Mouse (Mus musculus) kidney, adult 11 months (tissue): ENCODE measurements at regions not wholly inside any gene's neighbourhood (a gene's known extent, or its start where the extent isn't known, plus 50 kb on each side); places are given as distances from the start of the nearest gene placed in this dataset.

ENCODE experiments used
- DNase-seq: peaks from one replicate; pipeline ENCODE4 v3.0.0; 2022

DNA sequence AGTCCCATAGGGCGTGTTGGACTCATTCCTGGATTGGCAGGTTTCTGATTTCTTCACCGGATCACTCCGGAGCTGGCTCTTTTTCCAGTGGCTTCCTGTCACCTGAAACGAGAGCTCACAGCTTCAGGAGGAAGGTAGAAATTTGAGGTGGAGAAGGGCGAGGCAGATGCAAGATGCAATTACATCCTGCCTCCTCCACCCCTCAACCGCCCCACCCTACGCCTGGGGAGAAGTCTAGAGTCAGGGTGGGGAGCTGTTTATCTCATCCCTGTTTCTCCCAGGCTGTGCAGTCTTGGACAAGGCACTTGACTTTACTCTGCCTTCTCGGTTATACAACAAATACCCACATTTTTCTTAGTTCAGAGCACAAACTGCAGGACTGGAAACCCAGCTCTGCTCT, 302.8 kb upstream of the Klf3 start:
- no peak for DNase-seq

DNA sequence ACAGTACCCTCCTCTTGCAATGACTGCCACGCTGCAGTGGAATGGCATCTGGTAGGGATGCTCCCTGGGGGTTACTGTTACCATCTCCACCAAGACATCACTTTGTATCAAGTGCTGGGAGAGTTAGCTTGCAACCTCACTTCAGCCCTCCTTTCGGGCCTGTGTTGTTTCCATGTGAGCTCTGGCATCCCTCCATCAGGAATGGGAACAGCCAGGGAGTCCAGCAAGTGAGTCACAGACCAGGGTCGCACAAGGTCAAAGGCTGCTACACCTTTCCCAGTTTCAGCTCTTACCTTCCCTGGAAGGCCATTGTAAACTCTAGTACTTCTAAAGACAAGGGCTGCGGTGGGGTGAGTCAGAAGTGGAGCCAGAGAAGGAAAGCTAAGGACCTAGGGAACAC, 302.3 kb upstream of the Klf3 start:
- no peak for DNase-seq

GRCm38 (mm10) chr5:64501746-64502145, 301.4 kb upstream of the Klf3 start:
- DNase-seq, result no peak

GRCm38 (mm10) chr5:64503514-64503913, 299.7 kb upstream of the Klf3 start:
- peak; percentile 63 for DNase-seq

GRCm38 (mm10) chr5:64504507-64504906, 298.7 kb upstream of the Klf3 start:
- DNase-seq, result no peak

GRCm38 (mm10) chr5:64505227-64505834, 297.9 kb upstream of the Klf3 start:
- peak; percentile 89 for DNase-seq

DNA sequence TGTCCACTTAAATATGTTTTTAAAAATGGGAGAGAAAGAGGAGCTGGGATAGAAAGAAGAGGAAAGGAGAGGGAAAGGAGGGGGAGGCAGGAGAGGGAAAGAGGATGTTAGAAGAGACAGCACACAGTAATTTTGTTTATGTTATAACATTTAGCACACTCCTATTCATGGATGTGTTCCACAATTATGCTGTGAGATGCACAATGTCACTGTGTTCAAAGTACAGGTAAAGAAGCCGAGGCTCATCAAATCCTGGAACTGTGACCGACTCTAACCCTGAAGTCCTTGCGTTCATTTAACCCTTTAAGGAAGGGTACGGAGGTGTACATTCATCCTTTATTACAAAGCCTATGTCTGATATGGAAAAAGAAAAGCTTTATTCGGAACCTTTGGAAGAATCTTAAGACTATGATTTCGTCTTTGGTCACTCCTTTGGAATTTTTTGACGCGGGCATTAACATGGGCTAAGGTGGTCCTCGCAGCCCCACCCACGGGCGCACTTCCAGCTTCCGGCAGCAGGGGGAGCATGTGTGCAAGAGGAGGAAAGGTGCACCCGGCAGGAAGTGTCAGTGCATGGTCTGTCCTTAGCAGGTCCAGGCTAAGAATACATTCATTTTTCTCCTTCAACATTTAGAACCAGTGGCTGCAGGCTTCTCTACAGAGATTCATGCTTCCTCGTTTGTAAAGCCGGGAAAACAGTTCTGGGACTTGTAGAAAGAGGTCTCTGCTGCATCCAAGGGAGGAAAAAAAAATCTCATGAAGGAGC, 297.2 kb upstream of the Klf3 start:
- DNase-seq, result peak; percentile 77

DNA sequence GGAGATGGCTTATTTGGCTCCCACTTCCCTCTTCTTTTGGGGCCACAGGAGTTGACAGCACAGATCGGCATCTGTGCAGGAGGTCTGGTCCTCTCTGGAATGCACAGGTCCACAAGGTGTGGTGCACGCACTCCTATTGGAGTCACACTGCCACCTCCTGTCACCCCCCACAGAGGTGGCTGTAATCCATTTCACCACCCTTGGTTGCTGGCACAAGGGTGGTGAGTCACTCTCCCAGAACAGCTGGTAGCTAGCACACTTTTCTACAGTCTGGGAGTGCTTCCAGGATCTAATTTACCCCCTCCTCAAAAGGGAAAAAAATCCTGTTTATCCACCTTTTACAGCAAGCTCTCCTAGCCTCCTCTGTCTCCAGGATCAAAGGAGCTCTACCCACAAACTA, 294.6 kb upstream of the Klf3 start:
- peak; percentile 48 for DNase-seq

- DNase-seq, result no peak
These were observed 289.8 kb upstream of the Klf3 start for GRCm38 (mm10) chr5:64513155-64513945.

DNA sequence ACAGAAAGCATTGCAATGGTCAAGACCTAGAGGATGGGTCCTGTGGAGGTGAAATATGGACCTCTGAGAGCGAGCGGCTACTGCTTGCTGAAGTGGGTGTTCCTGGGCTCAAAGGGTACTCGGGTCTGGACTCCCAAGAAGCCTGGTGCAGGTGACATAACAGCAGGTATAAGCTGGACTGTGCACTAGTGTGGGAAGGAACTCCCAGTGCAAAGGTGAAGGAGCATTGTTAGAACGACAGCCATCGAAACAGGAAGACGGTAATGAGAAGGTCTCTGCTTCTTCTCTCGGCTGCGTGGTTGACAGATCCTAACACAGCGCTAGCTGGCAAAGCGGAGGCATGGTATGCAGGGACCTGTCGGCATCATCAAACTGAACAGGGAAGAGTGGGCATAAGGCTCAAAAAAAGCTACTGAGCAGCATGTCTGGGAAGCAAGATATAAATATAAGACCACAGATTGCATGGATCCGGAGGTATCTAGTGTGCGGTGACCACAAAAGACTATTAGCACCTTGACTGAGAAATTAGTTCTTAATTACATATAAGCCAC, 287.0 kb upstream of the Klf3 start:
- peak; percentile 30 for DNase-seq

DNA sequence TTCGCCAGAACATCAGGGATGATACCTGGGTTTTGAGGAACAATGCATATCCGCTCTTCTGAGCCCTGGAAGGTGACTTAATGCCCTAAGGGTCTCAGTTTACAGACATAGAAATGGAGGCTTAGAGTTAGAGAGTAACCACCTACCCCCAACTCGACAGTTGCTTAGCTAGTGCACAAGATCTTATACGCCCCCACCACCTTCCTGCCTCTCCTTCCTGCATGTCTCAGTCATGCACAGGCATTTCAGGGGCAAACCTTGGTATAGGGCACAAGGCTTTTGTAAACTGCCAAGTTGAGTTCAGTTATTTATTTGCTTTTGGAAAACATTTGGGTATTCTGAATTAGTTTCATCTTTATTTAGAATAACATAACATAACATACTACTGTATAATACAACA, 285.9 kb upstream of the Klf3 start:
- DNase-seq, result no peak

DNA sequence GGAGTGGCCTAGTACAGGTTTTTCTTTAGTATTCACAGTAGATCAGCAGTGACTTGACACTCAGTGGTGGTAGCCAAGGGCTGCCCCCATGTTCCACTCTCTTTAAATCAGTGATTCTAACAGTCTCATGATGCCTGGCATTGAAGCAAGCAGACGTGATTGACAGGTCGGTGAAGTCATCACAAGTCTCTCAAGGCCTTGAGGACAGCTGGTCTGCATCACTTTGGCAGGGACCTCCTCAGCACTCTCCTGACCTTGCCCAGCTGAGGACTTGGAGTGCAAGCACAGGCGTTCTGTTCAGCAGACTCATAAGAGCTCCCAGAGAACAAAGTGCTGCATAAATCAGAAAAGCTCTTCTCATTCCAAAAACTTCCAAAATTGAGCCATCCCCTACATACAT, 285.4 kb upstream of the Klf3 start:
- DNase-seq, result no peak

GRCm38 (mm10) chr5:64519036-64519435, 284.2 kb upstream of the Klf3 start:
- DNase-seq, result peak; percentile 52

- DNase-seq, result no peak
These were observed 283.5 kb upstream of the Klf3 start for GRCm38 (mm10) chr5:64519731-64520130.

- no peak for DNase-seq
These were observed 281.8 kb upstream of the Klf3 start for GRCm38 (mm10) chr5:64521401-64521800.

DNA sequence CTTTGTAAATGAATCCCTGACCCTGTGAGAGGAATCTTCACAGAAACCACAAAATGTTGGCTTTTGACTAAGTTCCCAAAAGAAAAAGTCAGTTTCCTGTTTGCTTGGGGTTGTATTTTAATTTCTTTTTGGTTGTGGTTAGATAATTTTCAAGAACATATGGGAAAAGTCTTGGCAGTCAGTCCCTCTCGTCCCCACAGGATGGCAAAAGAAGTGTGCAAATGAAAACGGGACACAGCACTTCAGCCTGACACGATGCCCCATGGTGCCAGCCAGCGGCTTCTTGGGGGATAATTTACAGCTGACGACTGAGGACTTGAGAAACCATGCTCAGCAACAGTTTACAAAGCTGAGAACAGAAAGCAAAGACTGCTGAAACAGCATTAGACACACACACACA, 281.2 kb upstream of the Klf3 start:
- DNase-seq, result no peak

- no peak for DNase-seq
These were observed 276.7 kb upstream of the Klf3 start for GRCm38 (mm10) chr5:64526521-64526920.

GRCm38 (mm10) chr5:64527962-64528361, 275.2 kb upstream of the Klf3 start:
- no peak for DNase-seq

- no peak for DNase-seq
These were observed 268.8 kb upstream of the Klf3 start for GRCm38 (mm10) chr5:64534371-64534770.

DNA sequence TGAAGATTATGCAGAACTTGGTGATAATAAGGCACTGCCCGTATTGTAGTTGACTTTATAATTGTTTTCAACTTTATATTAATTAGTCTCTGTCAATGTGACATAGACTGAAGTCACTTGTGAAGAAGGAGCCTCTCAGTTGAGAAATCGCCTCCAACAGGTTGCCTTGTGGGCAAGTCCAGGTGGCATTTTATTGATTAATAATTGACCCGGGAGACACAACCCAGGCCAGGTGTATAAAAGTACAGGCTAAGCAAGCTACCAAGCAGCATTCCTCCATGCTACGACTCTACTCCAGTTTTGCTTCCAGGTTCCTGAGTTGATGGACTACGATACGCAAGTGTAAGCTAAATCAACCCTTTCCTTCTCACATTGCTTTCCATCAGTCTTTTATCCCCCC, 268.2 kb upstream of the Klf3 start:
- DNase-seq, result peak; percentile 46

DNA sequence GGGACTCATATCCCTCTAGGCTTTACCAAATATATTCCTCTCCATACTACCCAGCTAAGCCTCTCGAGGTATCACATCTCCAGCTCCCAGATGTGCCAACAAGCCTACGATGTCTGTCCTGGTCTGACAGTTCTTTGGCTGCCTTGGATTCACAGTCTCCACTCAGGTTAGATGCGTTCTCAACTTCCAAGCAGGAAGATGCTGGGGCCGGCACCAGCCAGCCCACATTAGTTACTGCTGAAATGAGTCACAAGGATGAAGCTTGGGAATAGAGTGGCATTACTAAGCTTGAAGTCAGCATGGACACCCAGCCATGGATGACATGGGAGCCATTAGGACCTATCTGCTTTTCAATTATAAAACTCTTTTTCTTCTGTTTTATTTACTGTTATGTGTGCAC, 267.6 kb upstream of the Klf3 start:
- no peak for DNase-seq

- no peak for DNase-seq
These were observed 266.6 kb upstream of the Klf3 start for GRCm38 (mm10) chr5:64536393-64537112.
